Mouse (Mus musculus) right cerebral cortex, postnatal 36 days (tissue): ENCODE measurements around the gene Nat8f2.

Source experiments
- DNase-seq, 2 experiments: peaks; one replicate each; pipeline ENCODE4 v3.0.0; 2022; ENCODE audit warnings: low spot score in 2 of 2, mixed read lengths in 1 of 2

The Nat8f2 gene

GRCm38 (mm10) chr6:85822286-85822685 lies 46.7 kb downstream of the Nat8f2 start:
- DNase-seq = no peak

GRCm38 (mm10) chr6:85820837-85821236 lies 48.1 kb downstream of the Nat8f2 start, which contains the start of the genes Nat8f6 and Nat8f5:
Gene Nat8f6, minus strand, starts transcription at chr6:85820954.
Gene Nat8f5, minus strand, starts transcription at chr6:85820972.
- no peak for DNase-seq

- DNase-seq = no peak
Measured at GRCm38 (mm10) chr6:85818338-85818737, 50.6 kb downstream of the Nat8f2 start.
